Mouse (Mus musculus) liver, embryonic 11.5 days (tissue): Measurements from ENCODE around the gene Nedd9. TPM values are rescaled to one million over a fixed set of nuclear protein-coding genes. Genes with fewer than 3 reads are reported as not detected.

ENCODE experiments used
- ATAC-seq: fragments of 200-750 bp; cut with Nextera tagmentation; replicated peaks from 2 replicates; pipeline ENCODE4 v1.8.0; 2017; ENCODE audit warnings: moderate number of reproducible peaks, mild to moderate bottlenecking, moderate TSS enrichment, moderate library complexity; ENCODE audit not compliant: low FRiP score
- DNase-seq: peaks from one replicate; pipeline ENCODE4 v3.0.0-alpha.2; 2017; ENCODE audit warnings: low spot score
- H3K27ac ChIP-seq: fragments of 300-500 bp; sonication (generic); 2 replicates; pipeline ENCODE4 v1.5.1; 2014; ENCODE audit warnings: mild to moderate bottlenecking, low read depth, low read length, control low read depth
- H3K27me3 ChIP-seq: fragments of 300-500 bp; sonication (generic); replicated peaks from 2 replicates; pipeline ENCODE4 v1.6.1; 2014; ENCODE audit warnings: low read length, mixed read lengths; ENCODE audit not compliant: control insufficient read depth, insufficient read depth
- H3K36me3 ChIP-seq: fragments of 300-500 bp; sonication (generic); 2 replicates; pipeline ENCODE4 v1.6.1; 2014; ENCODE audit warnings: mild to moderate bottlenecking, low read length, moderate library complexity, mixed read lengths; ENCODE audit not compliant: control insufficient read depth, insufficient read depth
- H3K4me1 ChIP-seq: fragments of 300-500 bp; sonication (generic); replicated peaks from 2 replicates; pipeline ENCODE4 v1.6.1; 2014; ENCODE audit warnings: low read length, mixed read lengths; ENCODE audit not compliant: control insufficient read depth, insufficient read depth
- H3K4me2 ChIP-seq: fragments of 300-500 bp; sonication (generic); 2 replicates; pipeline ENCODE4 v1.6.1; 2014; ENCODE audit warnings: mild to moderate bottlenecking, control low read depth, moderate library complexity
- H3K4me3 ChIP-seq: fragments of 300-500 bp; sonication (generic); 2 replicates; pipeline ENCODE4 v1.5.1; 2014; ENCODE audit warnings: low read depth, low read length, control low read depth
- H3K9ac ChIP-seq: fragments of 300-500 bp; sonication (generic); 2 replicates; pipeline ENCODE4 v1.6.1; 2014; ENCODE audit warnings: low read depth, low read length, control low read depth
- H3K9me3 ChIP-seq: fragments of 300-500 bp; sonication (generic); 2 replicates; pipeline ENCODE4 v1.6.1; 2016; ENCODE audit warnings: low read length, inconsistent platforms, mixed read lengths; ENCODE audit not compliant: control insufficient read depth
- WGBS: fragments of 180-500 bp; shearing (Covaris S2); extraction: QIAGEN DNeasy Blood & Tissue Kit; methylation state at CpG from one replicate; pipeline ENCODE4 v1.1.7; 2014; 5-methylcytosine and 5-hydroxymethylcytosine counted together
- polyA plus RNA-seq: library from polyadenylated mRNA; unstranded; fragments of >200 nt; fragmentation: Nextera tagmentation; extraction: Ambion mirVana; gene quantifications from 2 replicates; pipeline ENCODE4 v1.2.1, GENCODE M21; 2014

The Nedd9 gene
- polyA plus RNA-seq, 1 experiment from 2014 or later = 6.1 TPM

GRCm38 (mm10) chr13:41436731-41437130 lies 50.4 kb downstream of the Nedd9 start:
- Histone ChIP-seq H3K36me3 (no peaks in the 10 kb centered on the region), H3K4me3 (no peak overlapping the region), H3K9me3 (no peaks in the 10 kb centered on the region), H3K9ac (no peak overlapping the region), H3K4me1 (no peaks in the 10 kb centered on the region), H3K27me3 (no peaks in the 10 kb centered on the region), H3K27ac (no peak overlapping the region), H3K4me2 (no peak overlapping the region)
- WGBS = 70% methylated on average over 5 of the region's 5 CpGs
- ATAC-seq (no peak), DNase-seq (no peak)

- Histone ChIP-seq H3K27me3 (no peaks in the 10 kb centered on the region), H3K9ac (no peak overlapping the region), H3K9me3 (no peaks in the 10 kb centered on the region), H3K4me1 (no peaks in the 10 kb centered on the region), H3K4me3 (no peak overlapping the region), H3K4me2 (no peak overlapping the region), H3K27ac (no peak overlapping the region), H3K36me3 (no peaks in the 10 kb centered on the region)
- DNase-seq (no peak), ATAC-seq (no peak)
- 68% methylated on average over 6 of the region's 6 CpGs for WGBS
These were observed 54.0 kb downstream of the Nedd9 start for GRCm38 (mm10) chr13:41433201-41433600.

- H3K9ac ChIP-seq = no peak overlapping the region
- 86% methylated on average over 3 of the region's 3 CpGs for WGBS
- no peaks in the 10 kb centered on the region for H3K27me3 ChIP-seq
- no peaks in the 10 kb centered on the region for H3K4me1 ChIP-seq
- H3K9me3 ChIP-seq = no peaks in the 10 kb centered on the region
- no peak overlapping the region for H3K27ac ChIP-seq
- H3K4me2 ChIP-seq = no peak overlapping the region
- no peak overlapping the region for H3K4me3 ChIP-seq
- H3K36me3 ChIP-seq = no peaks in the 10 kb centered on the region
- DNase-seq (no peak), ATAC-seq (no peak)
These were observed 55.4 kb downstream of the Nedd9 start for GRCm38 (mm10) chr13:41431795-41432194.

GRCm38 (mm10) chr13:41427046-41427445 lies 60.1 kb downstream of the Nedd9 start:
- Histone ChIP-seq H3K4me3 (no peak overlapping the region), H3K4me2 (no peak overlapping the region), H3K9me3 (no peaks in the 10 kb centered on the region), H3K4me1 (no peaks in the 10 kb centered on the region), H3K9ac (no peak overlapping the region), H3K36me3 (no peaks in the 10 kb centered on the region), H3K27ac (no peak overlapping the region), H3K27me3 (no peaks in the 10 kb centered on the region)
- 77% methylated on average over 3 of the region's 3 CpGs for WGBS
- DNase-seq (no peak), ATAC-seq (no peak)

GRCm38 (mm10) chr13:41423463-41424074 lies 63.6 kb downstream of the Nedd9 start:
- H3K9ac ChIP-seq = no peak overlapping the region
- no peaks in the 10 kb centered on the region for H3K4me1 ChIP-seq
- ATAC-seq (no peak; the same call in 1 of the 2 replicates), DNase-seq (no peak)
- peak overlapping the region; percentile 3; the same call in 1 of the 2 replicates for H3K27ac ChIP-seq
- H3K4me2 ChIP-seq = no peak overlapping the region
- H3K9me3 ChIP-seq = no peaks in the 10 kb centered on the region
- H3K27me3 ChIP-seq = no peaks in the 10 kb centered on the region
- H3K36me3 ChIP-seq = no peaks in the 10 kb centered on the region
- no peak overlapping the region for H3K4me3 ChIP-seq
- WGBS = 65% methylated on average over 10 of the region's 10 CpGs

- H3K27me3 ChIP-seq = no peaks in the 10 kb centered on the region
- 88% methylated on average over 5 of the region's 5 CpGs for WGBS
These were observed 64.6 kb downstream of the Nedd9 start for GRCm38 (mm10) chr13:41422581-41422980.

GRCm38 (mm10) chr13:41420376-41420775 lies 66.8 kb downstream of the Nedd9 start:
- DNase-seq = no peak
- WGBS = 80% methylated on average over 4 of the region's 4 CpGs

More at GRCm38 (mm10) chr13:41422581-41422980, 64.6 kb downstream of the Nedd9 start:
- Histone ChIP-seq H3K9me3 (no peaks in the 10 kb centered on the region), H3K9ac (no peak overlapping the region), H3K36me3 (no peaks in the 10 kb centered on the region), H3K4me1 (no peaks in the 10 kb centered on the region), H3K27ac (no peak overlapping the region), H3K4me3 (no peak overlapping the region), H3K4me2 (no peak overlapping the region)
- no peak for ATAC-seq
- DNase-seq = no peak

GRCm38 (mm10) chr13:41418198-41418869 lies 68.8 kb downstream of the Nedd9 start:
- Histone ChIP-seq H3K27me3 (no peaks in the 10 kb centered on the region), H3K36me3 (no peaks in the 10 kb centered on the region), H3K4me2 (no peak overlapping the region), H3K27ac (no peak overlapping the region), H3K9ac (no peak overlapping the region), H3K9me3 (no peaks in the 10 kb centered on the region), H3K4me3 (no peak overlapping the region), H3K4me1 (no peaks in the 10 kb centered on the region)
- WGBS = 53% methylated on average over 13 of the region's 13 CpGs
- no peak for DNase-seq
- ATAC-seq = no peak

More at GRCm38 (mm10) chr13:41420376-41420775, 66.8 kb downstream of the Nedd9 start:
- Histone ChIP-seq H3K4me1 (no peaks in the 10 kb centered on the region), H3K4me3 (no peak overlapping the region), H3K36me3 (no peaks in the 10 kb centered on the region), H3K27ac (no peak overlapping the region), H3K9ac (no peak overlapping the region), H3K9me3 (no peaks in the 10 kb centered on the region), H3K4me2 (no peak overlapping the region), H3K27me3 (no peaks in the 10 kb centered on the region)
- no peak for ATAC-seq
